8 mouse cellular contexts compared by ENCODE assay signal in the genomic region with DNA sequence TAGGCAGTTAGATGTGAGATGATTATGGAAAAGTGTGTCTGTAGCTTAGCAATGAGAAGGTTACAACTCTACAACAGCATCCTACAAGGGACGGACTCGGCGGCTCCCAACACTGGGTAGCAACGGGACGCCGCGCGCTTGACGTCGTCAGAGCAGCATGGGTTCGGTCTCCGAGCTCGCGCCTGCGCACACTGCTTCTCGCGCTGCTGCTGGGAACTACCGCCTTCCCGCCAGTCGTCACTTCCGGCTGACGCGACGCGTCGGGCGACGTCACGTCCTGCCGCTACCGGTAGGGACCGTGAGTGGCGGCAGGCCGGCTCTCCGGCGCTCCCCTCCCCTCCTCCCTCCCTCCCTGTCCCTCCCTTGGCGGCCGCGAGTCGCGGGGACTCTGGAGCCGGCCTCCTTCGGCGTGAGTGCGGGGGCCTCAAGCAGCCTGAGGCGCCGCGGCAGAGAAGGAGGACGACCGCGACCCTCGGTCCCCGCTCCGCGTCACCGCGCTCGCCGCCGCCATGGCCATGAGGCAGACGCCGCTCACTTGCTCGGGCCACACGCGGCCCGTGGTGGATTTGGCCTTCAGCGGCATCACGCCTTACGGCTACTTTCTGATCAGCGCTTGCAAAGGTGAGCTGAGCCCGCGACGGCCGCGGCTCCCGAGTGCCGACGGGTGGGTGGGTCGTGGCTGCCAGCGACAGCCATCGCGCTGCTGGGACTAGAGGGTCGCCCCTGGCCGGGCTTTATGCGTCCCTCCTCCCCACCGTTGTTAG. TPM values are rescaled to one million over a fixed set of nuclear protein-coding genes. Genes with fewer than 3 reads are reported as not detected.
DNase-seq lines count a peak whose midpoint lies in the region; ATAC-seq and TF ChIP-seq lines count a peak whose summit lies in the region.

A gene (plus strand): TSS at position 233 of the 764 bp plus-strand sequence.

- H3K9ac ChIP-seq in embryonic facial prominence, embryonic 13.5 days: peak within 1 kb of the TSS; percentile 93
- H3K9ac ChIP-seq in heart, adult 2 months (ENCODE audit: low read depth, low read length): peak within 1 kb of the TSS; percentile 88
- H3K9ac ChIP-seq in limb, embryonic 13.5 days: peak within 1 kb of the TSS; percentile 94
- H3K9ac ChIP-seq in midbrain, embryonic 16.5 days (ENCODE audit: low read depth, low read length): peak within 1 kb of the TSS; percentile 91

- peaks cover 11% of the 10 kb centered on the region; the same call in 1 of the 2 replicates for H3K79me2 ChIP-seq in heart, adult 2 months (replicated peaks; ENCODE audit: control insufficient read depth, insufficient read depth, low read length)

- peak within 1 kb of the TSS; percentile 87 for H3K4me3 ChIP-seq in embryonic facial prominence, embryonic 13.5 days
- H3K4me3 ChIP-seq in heart, adult 2 months: peak within 1 kb of the TSS; percentile 69
- H3K4me3 ChIP-seq in limb, embryonic 13.5 days: peak within 1 kb of the TSS; percentile 97
- H3K4me3 ChIP-seq in midbrain, embryonic 16.5 days (ENCODE audit: low read depth, low read length): peak within 1 kb of the TSS; percentile 93

- DNase-seq in 3134 (ENCODE audit: extremely low read depth, insufficient read length, low spot score): peak; percentile 99
- peak; percentile 96 for DNase-seq in adrenal gland, postnatal 36 days
- peak; percentile 94 to 95 for DNase-seq in heart, adult 2 months
- DNase-seq in kidney, adult 8-10 months: peak; percentile 92
- peak; percentile 82 to 96 for DNase-seq in spleen, postnatal 10 days (ENCODE audit: low spot score in 2 of 2)

- peak within 1 kb of the TSS; percentile 68 for H3K27ac ChIP-seq in embryonic facial prominence, embryonic 13.5 days
- H3K27ac ChIP-seq in heart, adult 2 months: peak within 1 kb of the TSS; percentile 82
- peak within 1 kb of the TSS; percentile 72 for H3K27ac ChIP-seq in limb, embryonic 13.5 days
- H3K27ac ChIP-seq in midbrain, embryonic 16.5 days (ENCODE audit: low read length): peak within 1 kb of the TSS; percentile 77

- under 1% methylated on average over 76 of the region's 86 CpGs for WGBS in embryonic facial prominence, embryonic 13.5 days
- under 1% methylated on average over 76 of the region's 86 CpGs for WGBS in heart, adult 2 months
- WGBS in limb, embryonic 13.5 days: under 1% methylated on average over 80 of the region's 86 CpGs
- WGBS in midbrain, embryonic 16.5 days: under 1% methylated on average over 78 of the region's 86 CpGs

- peaks cover 4% of the 10 kb centered on the region; the same call in 1 of the 2 replicates for H3K27me3 ChIP-seq in embryonic facial prominence, embryonic 13.5 days
- H3K27me3 ChIP-seq in heart, adult 2 months (ENCODE audit: control insufficient read depth, insufficient read depth, low read length): no peaks in the 10 kb centered on the region
- H3K27me3 ChIP-seq in limb, embryonic 13.5 days: peaks cover 8% of the 10 kb centered on the region
- peaks cover 6% of the 10 kb centered on the region; the same call in 1 of the 2 replicates for H3K27me3 ChIP-seq in midbrain, embryonic 16.5 days (ENCODE audit: control insufficient read depth, insufficient read depth, low read depth, low read length)

- TF ChIP-seq POLR2A in heart, adult 2 months (IDR thresholded peaks at IDR 0.05; ENCODE audit: insufficient read depth, low read depth, low read length): peak; percentile 95

- ATAC-seq in embryonic facial prominence, embryonic 13.5 days (ENCODE audit: insufficient number of reproducible peaks, insufficient read depth, low FRiP score, low TSS enrichment, low read depth): peak; percentile 95
- peak; percentile 99 for ATAC-seq in limb, embryonic 13.5 days (ENCODE audit: low FRiP score, low read depth)
- ATAC-seq in midbrain, embryonic 16.5 days: peak; percentile 97

- TF ChIP-seq EP300 in heart, adult 2 months (IDR thresholded peaks at IDR 0.05; ENCODE audit: insufficient read depth, low read depth, low read length): 0 out of 2 replicates have a peak, but pooled peaks have one; percentile 29

- peaks cover 18% of the 10 kb centered on the region for H3K36me3 ChIP-seq in embryonic facial prominence, embryonic 13.5 days
- H3K36me3 ChIP-seq in heart, adult 2 months (ENCODE audit: control insufficient read depth, insufficient read depth, low read length): peaks cover 2% of the 10 kb centered on the region
- H3K36me3 ChIP-seq in limb, embryonic 13.5 days: peaks cover 16% of the 10 kb centered on the region
- H3K36me3 ChIP-seq in midbrain, embryonic 16.5 days (ENCODE audit: control insufficient read depth, insufficient read depth, low read length): peaks cover 5% of the 10 kb centered on the region

- TF ChIP-seq CTCF in heart, adult 2 months (IDR thresholded peaks at IDR 0.05): no peak

- intact Hi-C loops in heart, adult 2 months (cut with DNase I): no loop called here

- peaks cover 13% of the 10 kb centered on the region for H3K4me1 ChIP-seq in embryonic facial prominence, embryonic 13.5 days
- peaks cover 4% of the 10 kb centered on the region for H3K4me1 ChIP-seq in heart, adult 2 months (ENCODE audit: control insufficient read depth, insufficient read depth, low read length)
- peaks cover 16% of the 10 kb centered on the region for H3K4me1 ChIP-seq in limb, embryonic 13.5 days
- H3K4me1 ChIP-seq in midbrain, embryonic 16.5 days (ENCODE audit: control insufficient read depth, insufficient read depth, low read length): peaks cover 14% of the 10 kb centered on the region

- no peaks in the 10 kb centered on the region for H3K9me3 ChIP-seq in embryonic facial prominence, embryonic 13.5 days
- H3K9me3 ChIP-seq in limb, embryonic 13.5 days: no peaks in the 10 kb centered on the region
- no peaks in the 10 kb centered on the region for H3K9me3 ChIP-seq in midbrain, embryonic 16.5 days (replicated peaks; ENCODE audit: control insufficient read depth, low read length, poor library complexity, severe bottlenecking)

- H3K4me2 ChIP-seq in embryonic facial prominence, embryonic 13.5 days: peak within 1 kb of the TSS; percentile 88
- peak within 1 kb of the TSS; percentile 95 for H3K4me2 ChIP-seq in limb, embryonic 13.5 days (replicated peaks)
- peak within 1 kb of the TSS; percentile 96 for H3K4me2 ChIP-seq in midbrain, embryonic 16.5 days (ENCODE audit: low read length)

RNA-seq across cellular contexts. Expression of the gene that starts here (rescaled TPM):
- total RNA-seq in adrenal gland, postnatal 36 days (2021): 100 to 1,000 TPM; 120 to 128 TPM
- 176 and 178 TPM in 2 replicates for polyA plus RNA-seq in embryonic facial prominence, embryonic 13.5 days (2015; fragmentation: Nextera tagmentation; extraction: Ambion mirVana)
- total RNA-seq in heart, adult 2 months (2021): 10 to 100 TPM; 81.6 to 86.5 TPM
- 26.3 and 46.6 TPM in 2 replicates for polyA plus RNA-seq in heart, adult 2 months (2012; rRNA removed)
- 174 and 185 TPM in 2 replicates for polyA plus RNA-seq in limb, embryonic 13.5 days (2015; fragmentation: Nextera tagmentation; extraction: Ambion mirVana)
- 161 and 170 TPM in 2 replicates for polyA plus RNA-seq in midbrain, embryonic 16.5 days (2015; fragmentation: Nextera tagmentation; extraction: Ambion mirVana)

Comparison
In these comparisons a context has a peak if more than half of its experiments do, and no peak if none do; other contexts are left out.
1. Peak in every context shown above with its lines: DNase-seq, ATAC-seq, H3K4me3 ChIP-seq and H3K27ac ChIP-seq.